Mouse (Mus musculus) myocyte (in vitro differentiated cells): Measurements from ENCODE around the gene Fnip1. TPM values are rescaled to one million over a fixed set of nuclear protein-coding genes. Genes with fewer than 3 reads are reported as not detected.

ENCODE experiments used
- H3K27me3 ChIP-seq: one replicate; pipeline ENCODE4 v1.6.1; 2011; ENCODE audit not compliant: control insufficient read depth, insufficient read depth, insufficient read length
- H3K36me3 ChIP-seq: one replicate; pipeline ENCODE4 v1.6.1; 2011; ENCODE audit not compliant: control insufficient read depth, insufficient read depth
- H3K4me2 ChIP-seq: one replicate; pipeline ENCODE4 v1.6.1; 2011; ENCODE audit warnings: low read depth, control low read depth
- H3K4me3 ChIP-seq: one replicate; pipeline ENCODE4 v1.5.1; 2011; ENCODE audit warnings: mild to moderate bottlenecking, control low read depth, moderate library complexity
- H3K79me2 ChIP-seq: one replicate; pipeline ENCODE4 v1.6.1; 2011; ENCODE audit not compliant: control insufficient read depth, insufficient read depth
- H3ac ChIP-seq: one replicate; pipeline ENCODE4 v1.6.1; 2011; ENCODE audit not compliant: control insufficient read depth, insufficient read length
- CEBPB ChIP-seq: IDR thresholded peaks from 2 replicates; pipeline ENCODE4 v1.6.1; 2011; ENCODE audit warnings: mild to moderate bottlenecking, moderate library complexity; ENCODE audit not compliant: poor library complexity, insufficient read depth, severe bottlenecking
- E2F4 ChIP-seq: IDR thresholded peaks from one replicate; pipeline ENCODE4 v1.6.1; 2011; ENCODE audit warnings: mild to moderate bottlenecking, control low read depth, moderate library complexity; ENCODE audit not compliant: insufficient read depth
- MAX ChIP-seq: IDR thresholded peaks from one replicate; pipeline ENCODE4 v1.6.1; 2011; ENCODE audit warnings: low read depth, mild to moderate bottlenecking, control low read depth
- MYOD1 ChIP-seq, 3 experiments: IDR thresholded peaks; one replicate each; pipeline ENCODE4 v1.6.1; 2011; ENCODE audit warnings: control low read depth in 2 of 3, low read depth in 2 of 3, mild to moderate bottlenecking in 2 of 3, moderate library complexity in 1 of 3; ENCODE audit not compliant: insufficient read length in 2 of 3, control insufficient read depth in 1 of 3
- MYOG ChIP-seq, 3 experiments: IDR thresholded peaks; one replicate each; pipeline ENCODE4 v1.6.1; 2011; ENCODE audit warnings: control low read depth in 2 of 3, low read depth in 2 of 3, mild to moderate bottlenecking in 2 of 3; ENCODE audit not compliant: insufficient read length in 2 of 3, control insufficient read depth in 1 of 3, insufficient read depth in 1 of 3
- POLR2A ChIP-seq: IDR thresholded peaks from one replicate; pipeline ENCODE4 v1.6.1; 2011; ENCODE audit warnings: low read depth, mild to moderate bottlenecking, control low read depth, moderate library complexity; ENCODE audit not compliant: insufficient read length
- POLR2AphosphoS2 ChIP-seq: IDR thresholded peaks from one replicate; pipeline ENCODE4 v1.6.1; 2011; ENCODE audit warnings: low read depth, control low read depth; ENCODE audit not compliant: insufficient read length
- REST ChIP-seq: IDR thresholded peaks from one replicate; pipeline ENCODE4 v1.6.1; 2011; ENCODE audit warnings: mild to moderate bottlenecking, control low read depth, moderate library complexity; ENCODE audit not compliant: insufficient read depth, insufficient read length
- SRF ChIP-seq: IDR thresholded peaks from one replicate; pipeline ENCODE4 v1.6.1; 2011; ENCODE audit warnings: low read depth; ENCODE audit not compliant: control insufficient read depth, insufficient read length
- TCF12 ChIP-seq: IDR thresholded peaks from one replicate; pipeline ENCODE4 v1.6.1; 2011; ENCODE audit warnings: mild to moderate bottlenecking, control low read depth; ENCODE audit not compliant: poor library complexity, insufficient read depth, severe bottlenecking
- TCF3 ChIP-seq: IDR thresholded peaks from one replicate; pipeline ENCODE4 v1.6.1; 2011; ENCODE audit warnings: low read depth, control low read depth; ENCODE audit not compliant: insufficient read length
- USF1 ChIP-seq: IDR thresholded peaks from one replicate; pipeline ENCODE4 v1.6.1; 2011; ENCODE audit warnings: low read depth, mild to moderate bottlenecking, control low read depth, moderate library complexity
- polyA plus RNA-seq: library from polyadenylated mRNA; unstranded; fragments of >200 nt; fragmentation: generic; extraction: Trizol; gene quantifications from one replicate; pipeline ENCODE4 v1.2.1, GENCODE M21; 2012; ENCODE audit warnings: missing spikeins

Gene Fnip1
- polyA plus RNA-seq, 1 experiment = 3.9 TPM

- TF ChIP-seq E2F4 = no peak
- TF ChIP-seq POLR2A = no peak
- TF ChIP-seq TCF3 = no peak
- no peak for TF ChIP-seq REST
- no peak for TF ChIP-seq POLR2AphosphoS2
- TF ChIP-seq CEBPB = no peak
- TF ChIP-seq MYOG (IDR thresholded peaks at IDR 0.05; ENCODE audit: control insufficient read depth in 1 of 3, insufficient read depth in 1 of 3, insufficient read length in 2 of 3, low read depth in 2 of 3) = no peak
- no peak for TF ChIP-seq USF1
- no peak for TF ChIP-seq SRF
- TF ChIP-seq MYOD1 (IDR thresholded peaks at IDR 0.05; ENCODE audit: control insufficient read depth in 1 of 3, insufficient read length in 2 of 3, low read depth in 2 of 3) = no peak
- no peak for TF ChIP-seq MAX
- TF ChIP-seq TCF12 = no peak
- Histone ChIP-seq H3K27me3 (no peaks in the 10 kb centered on the region), H3K4me3 (no peak overlapping the region), H3K36me3 (no peaks in the 10 kb centered on the region), H3K4me2 (no peak overlapping the region), H3K79me2 (peaks cover 48% of the 10 kb centered on the region), H3ac (no peak overlapping the region)
These were observed 101.0 kb downstream of the Fnip1 start for GRCm38 (mm10) chr11:54539031-54539430.

GRCm38 (mm10) chr11:54539486-54539885, 101.5 kb downstream of the Fnip1 start:
- Histone ChIP-seq H3K27me3 (no peaks in the 10 kb centered on the region), H3K79me2 (peaks cover 48% of the 10 kb centered on the region), H3K4me2 (no peak overlapping the region), H3K36me3 (no peaks in the 10 kb centered on the region), H3ac (no peak overlapping the region), H3K4me3 (no peak overlapping the region)
- no peak for TF ChIP-seq MAX
- no peak for TF ChIP-seq E2F4
- TF ChIP-seq MYOG (IDR thresholded peaks at IDR 0.05; ENCODE audit: control insufficient read depth in 1 of 3, insufficient read depth in 1 of 3, insufficient read length in 2 of 3, low read depth in 2 of 3) = no peak
- no peak for TF ChIP-seq REST
- no peak for TF ChIP-seq TCF3
- no peak for TF ChIP-seq USF1
- TF ChIP-seq POLR2AphosphoS2 = no peak
- TF ChIP-seq TCF12 = no peak
- no peak for TF ChIP-seq CEBPB
- TF ChIP-seq MYOD1 (IDR thresholded peaks at IDR 0.05; ENCODE audit: control insufficient read depth in 1 of 3, insufficient read length in 2 of 3, low read depth in 2 of 3) = no peak
- TF ChIP-seq SRF = no peak
- TF ChIP-seq POLR2A = no peak

- Histone ChIP-seq H3K36me3 (no peaks in the 10 kb centered on the region), H3ac (no peak overlapping the region), H3K27me3 (no peaks in the 10 kb centered on the region), H3K4me3 (no peak overlapping the region), H3K4me2 (no peak overlapping the region), H3K79me2 (peaks cover 42% of the 10 kb centered on the region)
- TF ChIP-seq E2F4 (no peak), TCF3 (no peak), POLR2A (no peak)
These were observed 102.3 kb downstream of the Fnip1 start for GRCm38 (mm10) chr11:54540328-54540727.

- TF ChIP-seq MYOG (IDR thresholded peaks at IDR 0.05; ENCODE audit: control insufficient read depth in 1 of 3, insufficient read depth in 1 of 3, insufficient read length in 2 of 3, low read depth in 2 of 3) (no peak), TCF12 (no peak), SRF (no peak)
- H3K27me3 ChIP-seq = no peaks in the 10 kb centered on the region
- peaks cover 30% of the 10 kb centered on the region for H3K79me2 ChIP-seq
- no peak overlapping the region for H3K4me2 ChIP-seq
- H3K36me3 ChIP-seq = no peaks in the 10 kb centered on the region
- no peak overlapping the region for H3K4me3 ChIP-seq
- H3ac ChIP-seq = no peak overlapping the region
These were observed 104.4 kb downstream of the Fnip1 start for GRCm38 (mm10) chr11:54542414-54542813.

GRCm38 (mm10) chr11:54554970-54555369, 117.0 kb downstream of the Fnip1 start:
- no peaks in the 10 kb centered on the region for H3K36me3 ChIP-seq
- no peaks in the 10 kb centered on the region for H3K79me2 ChIP-seq
- TF ChIP-seq MYOD1 (IDR thresholded peaks at IDR 0.05; ENCODE audit: control insufficient read depth in 1 of 3, insufficient read length in 2 of 3, low read depth in 2 of 3) = no peak
- no peak for TF ChIP-seq CEBPB
- TF ChIP-seq SRF = no peak
- no peak for TF ChIP-seq E2F4
- no peak for TF ChIP-seq MYOG (IDR thresholded peaks at IDR 0.05; ENCODE audit: control insufficient read depth in 1 of 3, insufficient read depth in 1 of 3, insufficient read length in 2 of 3, low read depth in 2 of 3)
- TF ChIP-seq TCF3 = no peak
- TF ChIP-seq POLR2A = no peak
- TF ChIP-seq USF1 = no peak
- no peak for TF ChIP-seq POLR2AphosphoS2
- no peak for TF ChIP-seq REST
- no peak for TF ChIP-seq MAX
- no peak for TF ChIP-seq TCF12
- no peak overlapping the region for H3K4me3 ChIP-seq
- no peak overlapping the region for H3K4me2 ChIP-seq
- no peak overlapping the region for H3ac ChIP-seq
- no peaks in the 10 kb centered on the region for H3K27me3 ChIP-seq
